Mouse (Mus musculus): ENCODE measurements at regions not wholly inside any gene's neighbourhood (a gene's known extent, or its start where the extent isn't known, plus 50 kb on each side); places are given as distances from the start of the nearest gene placed in this dataset.

DNA sequence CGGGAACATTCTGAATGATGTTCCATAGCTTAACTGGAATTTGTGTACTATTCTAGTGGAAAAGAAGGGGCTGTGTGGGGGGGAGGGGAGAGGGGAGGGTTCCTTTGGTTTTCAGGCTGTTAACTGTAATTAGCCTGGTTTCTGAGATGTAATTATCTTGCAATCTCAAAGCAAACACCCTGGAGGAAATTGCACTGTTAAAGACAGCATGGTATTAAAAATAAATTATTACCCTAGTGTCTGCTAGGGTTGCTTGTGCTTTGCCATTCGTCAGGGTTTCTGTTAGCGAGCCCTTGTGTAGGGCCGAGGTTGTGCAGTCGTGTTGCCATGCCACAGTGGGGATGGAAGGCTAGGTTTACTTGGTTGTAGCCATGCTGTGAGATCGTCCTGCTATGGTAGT is 105.0 kb upstream of the Ppp2r3a start:
- 65% methylated on average over 6 of the region's 6 CpGs for WGBS
- no peak overlapping the region for H3K4me3 ChIP-seq (replicated peaks; ENCODE audit: low read length)
- H3K4me1 ChIP-seq (ENCODE audit: control insufficient read depth, insufficient read depth, low read length) = no peaks in the 10 kb centered on the region
- ATAC-seq (ENCODE audit: insufficient read depth, low FRiP score) = no peak
- H3K4me2 ChIP-seq (ENCODE audit: low read depth, low read length) = no peak overlapping the region
- H3K36me3 ChIP-seq (ENCODE audit: control insufficient read depth, insufficient read depth, low read length) = no peaks in the 10 kb centered on the region
- H3K9me3 ChIP-seq (replicated peaks; ENCODE audit: control insufficient read depth, low read length) = no peaks in the 10 kb centered on the region
- H3K27me3 ChIP-seq (ENCODE audit: control insufficient read depth, insufficient read depth, low read length) = no peaks in the 10 kb centered on the region
- no peak overlapping the region for H3K9ac ChIP-seq (ENCODE audit: low read length)
- no peak overlapping the region for H3K27ac ChIP-seq (ENCODE audit: low read length)

DNA sequence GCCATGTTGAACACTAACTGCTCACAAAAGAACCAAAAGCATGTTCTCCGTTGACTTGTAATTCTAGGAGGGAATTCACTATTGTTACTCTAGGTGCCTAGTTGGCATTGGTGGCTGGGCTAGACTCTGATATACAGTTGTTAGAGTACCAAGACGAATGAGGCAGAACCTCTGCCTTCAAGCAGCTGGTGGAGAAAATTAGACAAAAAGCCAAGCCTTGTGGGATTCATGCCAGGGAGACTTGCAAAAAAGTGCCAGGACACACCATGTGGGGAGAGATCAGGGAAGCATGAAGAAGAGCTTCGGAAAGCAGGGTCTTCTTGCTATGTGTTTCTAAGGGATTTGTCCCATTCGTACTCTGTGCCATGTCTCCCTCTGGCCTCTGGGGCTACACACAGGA is 97.2 kb upstream of the Ppp2r3a start:
- ATAC-seq (ENCODE audit: insufficient read depth, low FRiP score) = no peak
- H3K36me3 ChIP-seq (ENCODE audit: control insufficient read depth, insufficient read depth, low read length) = no peaks in the 10 kb centered on the region
- no peaks in the 10 kb centered on the region for H3K4me1 ChIP-seq (ENCODE audit: control insufficient read depth, insufficient read depth, low read length)
- no peak overlapping the region for H3K27ac ChIP-seq (ENCODE audit: low read length)
- no peaks in the 10 kb centered on the region for H3K27me3 ChIP-seq (ENCODE audit: control insufficient read depth, insufficient read depth, low read length)
- H3K4me3 ChIP-seq (replicated peaks; ENCODE audit: low read length) = no peak overlapping the region
- no peak overlapping the region for H3K4me2 ChIP-seq (ENCODE audit: low read depth, low read length)
- H3K9ac ChIP-seq (ENCODE audit: low read length) = no peak overlapping the region
- WGBS = 90% methylated on average over 4 of the region's 4 CpGs
- H3K9me3 ChIP-seq (replicated peaks; ENCODE audit: control insufficient read depth, low read length) = no peaks in the 10 kb centered on the region

DNA sequence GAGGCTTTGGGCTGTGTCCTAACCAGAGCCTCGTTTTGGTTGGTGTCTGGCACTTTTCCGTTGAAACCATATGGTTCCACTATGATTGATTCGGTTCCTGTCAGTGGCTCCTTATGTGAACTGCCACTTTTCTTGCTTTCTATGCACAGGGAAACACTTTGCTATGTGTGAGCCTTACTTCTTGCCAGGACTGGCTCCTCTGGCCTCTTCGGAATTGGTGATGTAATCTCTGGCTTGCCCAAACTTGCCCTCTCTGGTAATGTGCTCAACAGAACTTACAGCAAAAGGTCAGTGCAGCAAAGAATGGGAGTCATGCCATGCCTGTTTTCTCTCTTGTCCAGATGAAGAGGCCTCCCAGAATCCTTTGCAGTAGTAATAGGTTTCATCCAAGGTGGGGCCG is 91.3 kb upstream of the Ppp2r3a start:
- Histone ChIP-seq H3K4me1 (ENCODE audit: control insufficient read depth, insufficient read depth, low read length) (no peaks in the 10 kb centered on the region), H3K27me3 (ENCODE audit: control insufficient read depth, insufficient read depth, low read length) (no peaks in the 10 kb centered on the region), H3K9me3 (replicated peaks; ENCODE audit: control insufficient read depth, low read length) (no peaks in the 10 kb centered on the region), H3K27ac (ENCODE audit: low read length) (no peak overlapping the region), H3K4me3 (replicated peaks; ENCODE audit: low read length) (no peak overlapping the region), H3K4me2 (ENCODE audit: low read depth, low read length) (no peak overlapping the region), H3K36me3 (ENCODE audit: control insufficient read depth, insufficient read depth, low read length) (no peaks in the 10 kb centered on the region), H3K9ac (ENCODE audit: low read length) (no peak overlapping the region)
- no peak for ATAC-seq (ENCODE audit: insufficient read depth, low FRiP score)
- WGBS = 66% methylated on average over 5 of the region's 5 CpGs

DNA sequence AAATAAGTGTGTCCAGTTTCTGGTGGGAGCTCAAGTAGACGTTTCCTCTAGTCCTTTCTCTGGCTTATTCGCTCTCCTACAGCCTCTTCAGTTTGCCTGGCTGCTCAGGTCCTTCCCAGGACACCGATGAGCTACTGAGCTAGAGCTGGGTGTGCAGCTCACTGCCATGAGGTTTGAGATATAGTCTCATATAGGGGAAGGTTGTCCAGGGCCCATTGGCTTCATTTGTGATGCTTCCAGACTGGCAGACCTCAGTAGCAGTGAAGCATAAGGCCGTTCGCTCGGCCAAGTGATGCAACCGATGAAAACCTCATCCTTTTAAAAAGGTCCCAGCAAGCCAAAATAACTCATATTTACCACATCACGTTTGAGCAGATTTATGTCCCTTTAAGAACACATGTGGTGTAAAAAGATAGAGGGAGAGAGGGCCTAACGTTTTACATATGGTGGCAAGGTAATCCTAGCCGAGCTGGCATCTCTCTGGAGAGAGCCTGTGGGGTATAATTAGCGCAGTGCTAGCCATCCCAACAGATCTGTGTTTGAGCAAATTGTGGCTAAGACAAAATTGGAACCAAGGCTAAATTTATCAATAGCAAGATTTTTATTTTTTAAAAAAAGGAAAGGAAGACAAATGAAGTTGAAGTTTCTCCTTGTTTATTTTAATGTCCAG is 89.3 kb upstream of the Ppp2r3a start:
- H3K9ac ChIP-seq (ENCODE audit: low read length) = no peak overlapping the region

DNA sequence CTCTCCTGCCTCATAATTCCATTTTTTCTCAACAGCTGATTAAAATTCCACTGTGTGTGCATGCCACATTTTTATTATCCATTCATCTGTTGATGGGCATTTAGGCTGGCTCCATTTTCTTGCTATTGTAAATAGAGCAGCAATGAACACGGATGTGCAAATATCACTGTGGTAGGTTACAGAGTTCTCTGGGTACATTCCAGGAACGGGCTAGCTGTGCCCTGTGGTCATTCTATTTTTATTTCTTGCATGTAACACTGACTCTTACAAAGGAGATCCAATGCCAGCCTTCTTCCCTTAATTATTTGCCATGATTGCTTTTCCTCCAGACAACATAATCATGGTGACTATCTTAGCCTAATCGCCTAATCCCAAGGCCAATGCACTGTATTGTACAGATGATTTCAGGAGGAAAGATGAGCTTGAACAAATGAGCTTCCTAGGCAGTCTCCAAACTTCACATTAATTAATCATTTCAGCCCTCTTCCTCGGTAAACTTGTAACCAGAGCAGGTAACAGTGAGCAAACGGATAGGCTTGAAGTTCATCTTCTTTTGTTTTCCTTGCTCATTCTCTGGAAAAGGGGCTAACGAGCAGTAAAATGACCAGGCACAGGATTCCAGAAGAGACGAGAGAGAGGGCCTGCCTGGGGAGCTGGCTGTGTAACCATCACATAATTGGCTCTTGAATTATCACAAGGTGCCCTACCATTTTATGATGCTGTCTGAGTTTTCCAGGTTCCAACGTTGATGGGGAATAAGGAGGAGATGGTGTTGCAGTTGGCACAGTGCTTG is 77.6 kb upstream of the Ppp2r3a start:
- H3K36me3 ChIP-seq (ENCODE audit: control insufficient read depth, insufficient read depth, low read length) = no peaks in the 10 kb centered on the region
- H3K27ac ChIP-seq (ENCODE audit: low read length) = no peak overlapping the region
- no peak overlapping the region for H3K9ac ChIP-seq (ENCODE audit: low read length)
- WGBS = 63% methylated on average over 8 of the region's 8 CpGs
- H3K4me1 ChIP-seq (ENCODE audit: control insufficient read depth, insufficient read depth, low read length) = no peaks in the 10 kb centered on the region
- no peak overlapping the region for H3K4me2 ChIP-seq (ENCODE audit: low read depth, low read length)
- no peak for ATAC-seq (ENCODE audit: insufficient read depth, low FRiP score)
- H3K9me3 ChIP-seq (replicated peaks; ENCODE audit: control insufficient read depth, low read length) = no peaks in the 10 kb centered on the region
- no peak overlapping the region for H3K4me3 ChIP-seq (replicated peaks; ENCODE audit: low read length)
- H3K27me3 ChIP-seq (ENCODE audit: control insufficient read depth, insufficient read depth, low read length) = no peaks in the 10 kb centered on the region

More for the DNA sequence above, 89.3 kb upstream of the Ppp2r3a start:
- H3K36me3 ChIP-seq (ENCODE audit: control insufficient read depth, insufficient read depth, low read length) = no peaks in the 10 kb centered on the region
- no peaks in the 10 kb centered on the region for H3K4me1 ChIP-seq (ENCODE audit: control insufficient read depth, insufficient read depth, low read length)
- H3K27ac ChIP-seq (ENCODE audit: low read length) = no peak overlapping the region
- no peaks in the 10 kb centered on the region for H3K9me3 ChIP-seq (replicated peaks; ENCODE audit: control insufficient read depth, low read length)
- 62% methylated on average over 11 of the region's 11 CpGs for WGBS
- no peak overlapping the region for H3K4me3 ChIP-seq (replicated peaks; ENCODE audit: low read length)
- no peak for ATAC-seq (ENCODE audit: insufficient read depth, low FRiP score)
- no peaks in the 10 kb centered on the region for H3K27me3 ChIP-seq (ENCODE audit: control insufficient read depth, insufficient read depth, low read length)
- H3K4me2 ChIP-seq (ENCODE audit: low read depth, low read length) = no peak overlapping the region

DNA sequence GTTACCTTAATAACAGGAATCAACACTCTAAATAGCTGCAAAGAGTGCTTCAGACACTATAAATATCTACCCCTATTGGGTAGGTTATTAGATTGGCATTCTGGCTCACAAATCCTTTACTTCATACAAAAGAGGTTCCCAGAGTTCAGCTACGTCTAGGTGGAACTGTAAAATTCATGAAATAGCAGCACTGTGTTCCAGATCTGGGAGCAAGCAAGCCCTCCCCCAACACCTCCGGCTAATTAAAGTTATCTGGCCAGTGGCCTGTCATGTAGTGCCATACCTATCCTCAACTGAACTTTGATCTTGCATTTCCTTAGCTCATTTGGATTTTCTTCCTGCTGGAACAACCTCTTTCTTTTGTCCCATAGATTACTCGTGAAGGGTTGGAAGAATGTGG is 75.4 kb upstream of the Ppp2r3a start:
- no peaks in the 10 kb centered on the region for H3K9me3 ChIP-seq (replicated peaks; ENCODE audit: control insufficient read depth, low read length)
- H3K9ac ChIP-seq (ENCODE audit: low read length) = no peak overlapping the region
- no peaks in the 10 kb centered on the region for H3K36me3 ChIP-seq (ENCODE audit: control insufficient read depth, insufficient read depth, low read length)
- H3K4me2 ChIP-seq (ENCODE audit: low read depth, low read length) = no peak overlapping the region
- ATAC-seq (ENCODE audit: insufficient read depth, low FRiP score) = no peak
- no peaks in the 10 kb centered on the region for H3K27me3 ChIP-seq (ENCODE audit: control insufficient read depth, insufficient read depth, low read length)
- H3K4me1 ChIP-seq (ENCODE audit: control insufficient read depth, insufficient read depth, low read length) = no peaks in the 10 kb centered on the region
- 53% methylated on average over 3 of the region's 3 CpGs for whole genome bisulfite sequencing
- H3K4me3 ChIP-seq (replicated peaks; ENCODE audit: low read length) = no peak overlapping the region
- no peak overlapping the region for H3K27ac ChIP-seq (ENCODE audit: low read length)

DNA sequence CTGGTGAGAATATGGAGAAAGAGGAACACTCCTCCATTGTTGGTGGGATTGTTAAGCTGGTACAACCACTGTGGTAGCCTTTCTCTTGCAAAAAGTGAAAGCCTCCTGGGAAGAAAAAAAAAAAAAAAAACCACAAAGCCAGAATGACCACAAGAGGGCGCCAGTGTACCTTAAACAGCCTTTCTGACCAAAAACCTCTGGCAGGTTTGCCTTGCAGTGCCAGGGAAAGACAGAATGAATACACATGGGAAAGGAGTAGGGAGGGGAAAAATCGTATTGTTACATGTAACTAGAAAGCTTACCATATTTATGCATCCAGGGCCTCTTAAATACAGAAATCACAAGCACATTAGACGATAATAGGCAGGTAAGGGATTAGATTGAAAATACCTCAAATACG is 62.4 kb upstream of the Ppp2r3a start:
- H3K27me3 ChIP-seq (ENCODE audit: control insufficient read depth, insufficient read depth, low read length) = no peaks in the 10 kb centered on the region
- ATAC-seq (ENCODE audit: insufficient read depth, low FRiP score) = no peak
- no peak overlapping the region for H3K4me3 ChIP-seq (replicated peaks; ENCODE audit: low read length)
- H3K27ac ChIP-seq (ENCODE audit: low read length) = no peak overlapping the region
- no peak overlapping the region for H3K9ac ChIP-seq (ENCODE audit: low read length)
- no peak overlapping the region for H3K4me2 ChIP-seq (ENCODE audit: low read depth, low read length)
- H3K36me3 ChIP-seq (ENCODE audit: control insufficient read depth, insufficient read depth, low read length) = no peaks in the 10 kb centered on the region
- no peaks in the 10 kb centered on the region for H3K4me1 ChIP-seq (ENCODE audit: control insufficient read depth, insufficient read depth, low read length)
- no peaks in the 10 kb centered on the region for H3K9me3 ChIP-seq (replicated peaks; ENCODE audit: control insufficient read depth, low read length)
- WGBS = 37% methylated on average over 4 of the region's 4 CpGs

DNA sequence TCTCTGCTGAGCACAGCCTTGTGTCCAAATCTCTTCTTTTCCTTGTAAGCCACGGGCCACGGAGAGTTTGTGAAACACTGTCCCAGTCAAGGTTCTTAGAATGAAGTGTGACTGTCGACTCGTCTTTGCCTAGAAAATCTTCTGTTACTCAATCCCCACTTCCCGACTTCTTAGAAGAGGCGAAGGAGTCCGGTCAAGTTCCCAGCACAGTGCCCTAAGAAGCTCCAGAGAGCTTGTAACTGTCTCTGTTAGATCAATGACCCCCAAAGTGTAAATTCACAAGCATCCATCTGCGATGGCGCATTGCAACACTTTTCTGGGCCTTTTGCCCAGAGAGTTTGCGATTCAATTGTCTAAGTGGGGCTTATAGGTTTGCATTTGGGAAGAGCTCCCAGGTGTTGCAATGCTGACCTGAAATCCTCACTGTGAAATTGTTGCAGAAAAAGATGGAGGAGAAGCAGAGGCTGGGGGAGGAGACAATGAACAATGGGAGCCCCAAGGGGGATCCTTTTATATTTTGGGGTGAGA is 54.9 kb upstream of the Ppp2r3a start:
- Histone ChIP-seq H3K4me3 (replicated peaks; ENCODE audit: low read length) (no peak overlapping the region), H3K27me3 (ENCODE audit: control insufficient read depth, insufficient read depth, low read length) (no peaks in the 10 kb centered on the region), H3K4me1 (ENCODE audit: control insufficient read depth, insufficient read depth, low read length) (no peaks in the 10 kb centered on the region), H3K9me3 (replicated peaks; ENCODE audit: control insufficient read depth, low read length) (no peaks in the 10 kb centered on the region), H3K4me2 (ENCODE audit: low read depth, low read length) (no peak overlapping the region), H3K9ac (ENCODE audit: low read length) (no peak overlapping the region), H3K27ac (ENCODE audit: low read length) (no peak overlapping the region), H3K36me3 (ENCODE audit: control insufficient read depth, insufficient read depth, low read length) (no peaks in the 10 kb centered on the region)
- WGBS = 87% methylated on average over 10 of the region's 10 CpGs
- no peak for ATAC-seq (ENCODE audit: insufficient read depth, low FRiP score)

DNA sequence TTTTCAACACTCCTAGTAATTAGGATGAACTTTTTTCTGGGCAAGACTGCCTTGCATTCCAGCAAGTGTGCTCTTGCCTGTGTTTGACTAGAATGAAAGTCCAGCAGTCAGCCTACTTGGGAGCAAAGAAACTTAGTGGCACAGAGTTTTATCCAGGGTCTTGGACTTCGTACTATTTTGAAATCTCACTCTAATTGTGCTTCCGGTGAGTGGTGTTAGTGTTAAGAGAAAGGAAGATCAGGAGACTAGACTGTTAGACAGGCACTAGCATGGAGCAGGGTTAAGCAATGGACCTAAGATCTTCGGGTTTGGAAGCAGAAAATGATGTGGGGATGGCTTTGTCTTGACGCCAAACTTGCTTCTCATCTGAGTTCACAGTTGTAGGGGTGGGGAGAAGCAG is 54.1 kb upstream of the Ppp2r3a start:
- Histone ChIP-seq H3K27ac (ENCODE audit: low read length) (no peak overlapping the region), H3K9me3 (replicated peaks; ENCODE audit: control insufficient read depth, low read length) (no peaks in the 10 kb centered on the region), H3K36me3 (ENCODE audit: control insufficient read depth, insufficient read depth, low read length) (no peaks in the 10 kb centered on the region), H3K27me3 (ENCODE audit: control insufficient read depth, insufficient read depth, low read length) (no peaks in the 10 kb centered on the region), H3K4me3 (replicated peaks; ENCODE audit: low read length) (no peak overlapping the region), H3K4me1 (ENCODE audit: control insufficient read depth, insufficient read depth, low read length) (no peaks in the 10 kb centered on the region), H3K4me2 (ENCODE audit: low read depth, low read length) (no peak overlapping the region), H3K9ac (ENCODE audit: low read length) (no peak overlapping the region)
- ATAC-seq (ENCODE audit: insufficient read depth, low FRiP score) = no peak
- 87% methylated on average over 4 of the region's 4 CpGs for WGBS
